Mouse (Mus musculus): ENCODE measurements around the gene Samd8.

DNA sequence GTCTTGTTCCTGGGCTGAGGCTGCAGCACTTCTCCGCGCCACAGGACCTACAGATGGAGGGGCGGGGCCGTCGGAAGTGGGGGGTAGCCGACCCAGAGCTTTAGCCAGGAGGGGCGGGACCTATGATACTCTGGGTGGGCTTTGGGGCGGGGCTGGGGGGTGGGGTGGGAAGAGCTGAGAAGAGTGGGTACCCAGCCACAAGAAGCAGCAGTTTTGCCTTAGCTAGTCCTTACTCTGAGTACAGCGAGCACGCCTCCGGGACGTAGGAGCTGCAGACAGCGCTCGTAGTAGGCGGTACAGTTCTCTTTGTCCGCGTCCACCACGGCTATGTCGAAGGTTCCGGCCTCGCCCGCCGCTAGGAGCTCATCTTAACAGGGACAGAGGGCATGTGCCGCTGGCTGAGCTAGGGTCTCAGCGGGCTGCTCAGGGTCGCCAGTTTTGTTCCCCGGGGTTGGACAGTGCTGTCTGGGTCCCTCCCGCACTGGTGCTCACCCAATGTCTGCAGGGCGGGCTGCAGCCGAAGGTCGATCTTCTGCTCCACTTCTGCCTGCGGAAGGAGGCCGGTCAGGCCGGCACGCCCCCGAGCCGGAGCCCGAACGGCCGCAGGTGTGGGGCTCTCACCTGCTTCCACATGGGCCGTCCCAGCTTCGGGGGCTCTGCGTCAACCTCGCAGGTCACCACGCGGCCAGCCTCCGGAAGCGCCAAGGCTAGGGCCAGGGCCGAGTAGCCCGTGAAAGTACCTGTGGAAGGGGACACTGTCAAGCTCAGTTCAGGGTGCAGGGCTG lies 97.2 kb downstream of the Samd8 start:
- no peak for TF ChIP-seq ELF1 (IDR thresholded peaks at IDR 0.05; ENCODE audit: low read depth, low read length)
- no peak for TF ChIP-seq ZMIZ1 (IDR thresholded peaks at IDR 0.05; ENCODE audit: low read depth, low read length)
- no peak for TF ChIP-seq JUND (conservative IDR thresholded peaks at IDR 0.05; ENCODE audit: low read depth, low read length)
